Mouse (Mus musculus) ES-CJ7 (cell line): Measurements from ENCODE around the gene Zkscan6.

Experiments
- DNase-seq: peaks from one replicate; pipeline ENCODE4 v3.0.0; 2011; ENCODE audit warnings: low read depth, low spot score

Zkscan6 gene

DNA sequence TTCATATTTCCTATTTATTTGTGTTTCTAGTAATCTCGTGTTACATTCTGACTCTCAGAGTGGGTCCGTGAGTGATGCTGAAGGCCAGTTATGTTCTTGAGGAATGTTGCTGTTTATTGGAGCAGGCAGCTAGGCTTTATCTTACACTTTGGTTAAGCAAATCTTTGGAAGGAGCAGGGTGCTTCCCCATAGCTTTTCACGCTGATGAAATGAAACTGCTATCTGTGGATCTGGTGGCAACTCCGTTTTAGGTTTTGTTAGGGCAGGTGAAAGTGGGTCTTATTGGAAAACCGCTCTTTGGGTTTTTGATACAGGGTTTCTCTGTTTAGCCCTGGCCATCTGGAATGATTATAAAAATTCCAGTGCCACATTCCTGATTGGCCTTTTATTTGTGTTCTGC, 5.1 kb downstream of the Zkscan6 start:
- DNase-seq: no peak

DNA sequence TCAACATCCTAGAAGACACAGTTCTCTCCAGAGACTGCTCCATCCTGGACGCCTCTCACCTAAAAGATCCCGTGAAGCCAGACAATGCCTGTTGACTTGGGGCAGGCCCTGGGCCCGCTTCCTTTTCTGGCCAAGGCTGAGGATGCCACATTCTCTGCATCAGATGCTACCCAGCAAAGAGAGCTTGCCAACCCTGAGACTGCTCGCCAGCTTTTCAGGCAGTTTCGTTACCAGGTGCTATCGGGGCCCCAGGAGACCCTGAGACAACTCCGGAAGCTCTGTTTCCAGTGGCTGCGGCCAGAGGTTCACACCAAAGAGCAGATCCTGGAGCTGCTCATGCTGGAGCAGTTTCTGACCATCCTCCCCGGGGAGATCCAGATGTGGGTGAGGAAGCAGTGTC, 7.4 kb downstream of the Zkscan6 start:
- no peak for DNase-seq

DNA sequence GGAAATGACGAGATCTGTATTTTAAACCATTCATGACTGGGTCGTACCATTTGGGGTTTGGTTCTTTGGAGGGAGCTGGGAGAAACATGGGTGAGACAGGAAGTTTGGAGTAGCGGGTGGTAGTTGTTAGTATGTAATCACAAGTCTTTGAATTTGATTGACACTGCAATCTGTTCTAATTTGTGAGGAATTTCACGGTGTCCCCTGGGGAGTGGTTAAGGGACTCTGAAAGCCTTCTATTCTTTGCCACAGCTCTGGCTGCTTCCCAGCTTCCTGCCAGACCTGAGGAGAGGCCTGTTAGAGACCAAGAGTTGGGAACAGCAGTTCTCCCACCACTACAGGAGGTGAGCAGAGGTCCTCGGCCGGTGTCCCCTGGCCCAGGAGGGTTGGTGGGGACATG, 9.3 kb downstream of the Zkscan6 start:
- DNase-seq: no peak

DNA sequence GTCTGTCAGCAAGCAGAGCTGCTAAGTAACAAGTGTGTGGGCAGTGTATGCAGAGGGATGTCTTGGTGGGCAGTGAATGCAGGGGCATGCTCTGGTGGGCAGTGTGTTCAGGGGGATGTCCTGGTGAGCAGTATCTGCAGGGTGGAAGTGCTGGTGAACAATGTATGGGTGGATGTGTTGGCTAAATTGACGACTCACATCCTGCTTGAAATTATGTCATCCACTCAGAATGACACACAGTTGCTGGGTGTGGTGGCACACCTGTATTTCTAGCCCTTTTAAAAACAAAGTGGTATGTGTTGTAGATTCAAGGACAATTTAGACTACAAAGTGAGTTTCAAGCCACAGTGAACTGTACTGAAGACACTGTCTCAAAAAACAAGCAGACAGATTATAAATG, 11.2 kb downstream of the Zkscan6 start:
- DNase-seq: no peak

DNA sequence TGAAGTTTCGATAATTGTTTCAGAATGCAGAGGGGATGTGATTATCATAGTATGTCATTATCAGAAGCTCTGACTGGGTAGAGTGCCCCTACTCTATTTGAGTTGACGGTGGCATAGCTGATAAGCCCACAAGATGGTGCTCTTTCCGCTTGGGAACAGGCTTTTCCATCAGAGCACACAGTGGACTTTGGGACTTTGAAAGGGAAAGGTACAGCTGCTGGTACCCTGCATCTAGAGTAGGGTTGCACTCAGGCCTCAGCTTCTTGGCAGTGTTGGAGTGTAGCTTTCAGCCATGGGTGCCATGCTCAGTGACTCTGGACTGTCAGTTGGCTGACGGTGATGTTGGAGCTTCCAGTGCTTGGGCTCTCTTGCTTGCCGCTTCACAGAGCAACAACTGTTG, 13.3 kb downstream of the Zkscan6 start:
- peak; percentile 35 for DNase-seq

DNA sequence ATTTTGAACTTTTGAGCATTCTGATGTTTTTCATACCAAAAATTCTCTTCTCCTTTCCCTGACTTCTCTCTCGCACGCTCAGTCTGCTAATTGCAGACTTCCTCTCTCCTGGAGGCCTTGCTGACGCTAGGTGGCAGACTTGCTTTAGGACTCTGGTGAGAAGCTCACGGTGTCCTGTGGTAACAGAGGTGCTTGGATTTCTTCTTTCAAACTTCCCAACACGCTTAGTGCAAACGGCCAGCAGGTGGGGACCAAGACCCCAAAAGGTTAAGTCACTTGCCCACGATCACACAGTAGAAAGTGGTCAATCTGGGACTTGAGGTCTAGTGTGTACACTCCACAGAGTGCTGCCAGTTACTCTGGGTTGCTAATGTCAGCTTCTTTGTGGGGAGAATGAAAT, 13.9 kb downstream of the Zkscan6 start:
- DNase-seq: peak; percentile 91

DNA sequence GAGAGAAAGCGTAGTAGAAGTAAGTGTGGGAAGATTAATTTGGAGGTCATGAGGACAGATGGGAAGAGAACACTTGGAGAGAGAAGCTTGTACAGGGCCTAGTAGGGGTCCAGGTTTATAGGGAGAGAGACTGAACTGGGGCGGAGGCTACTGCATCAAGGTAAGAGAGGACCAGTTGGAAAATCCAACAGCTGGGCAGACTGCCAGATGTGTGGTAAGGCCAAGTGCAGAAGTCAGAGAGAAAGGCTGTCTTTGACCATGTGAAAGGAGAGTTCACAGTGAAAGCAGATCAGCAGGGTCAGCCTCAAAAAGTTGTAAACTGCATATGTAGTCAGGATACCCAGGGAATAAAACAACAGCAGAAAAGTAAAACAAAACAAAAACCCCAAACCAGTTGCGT, 17.6 kb downstream of the Zkscan6 start:
- DNase-seq: no peak

DNA sequence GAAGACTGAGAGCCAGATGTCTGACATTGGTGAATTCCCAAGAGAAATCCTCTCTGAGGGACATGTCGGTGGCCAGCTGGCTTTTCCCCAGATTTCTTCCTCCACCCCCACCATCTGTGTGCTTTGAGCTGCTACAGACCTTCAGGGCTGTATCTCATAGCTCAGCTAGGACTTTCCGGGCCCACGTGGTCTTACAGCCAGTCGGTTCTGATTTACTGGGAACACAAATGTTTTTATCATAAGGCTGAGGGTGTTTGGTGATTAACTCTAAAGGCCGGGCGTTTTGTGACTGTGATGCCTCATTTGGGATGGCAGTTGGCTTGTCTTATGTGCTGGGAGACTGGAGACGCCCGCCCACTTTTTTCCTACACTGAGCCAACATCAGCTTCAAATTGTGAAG, 32.0 kb downstream of the Zkscan6 start:
- no peak for DNase-seq

DNA sequence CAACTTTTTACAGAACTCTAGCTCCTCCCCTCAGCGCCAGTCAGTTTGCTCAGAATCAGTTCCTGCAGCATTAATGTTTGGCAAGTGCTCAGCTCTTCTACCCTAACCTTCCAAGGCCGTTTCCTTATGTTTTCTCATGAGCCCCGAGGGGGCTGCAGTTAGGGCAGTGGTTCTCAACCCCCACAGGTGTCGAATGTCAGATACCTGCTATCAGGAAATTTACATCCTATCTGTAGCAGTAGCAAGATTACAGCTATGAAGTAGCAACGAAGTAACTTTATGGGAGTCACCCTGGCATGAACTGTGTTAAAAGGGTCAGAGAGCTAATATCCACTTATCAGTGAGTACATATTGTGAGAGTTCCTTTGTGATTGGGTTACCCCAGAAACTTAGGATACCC, 39.5 kb downstream of the Zkscan6 start:
- no peak for DNase-seq

DNA sequence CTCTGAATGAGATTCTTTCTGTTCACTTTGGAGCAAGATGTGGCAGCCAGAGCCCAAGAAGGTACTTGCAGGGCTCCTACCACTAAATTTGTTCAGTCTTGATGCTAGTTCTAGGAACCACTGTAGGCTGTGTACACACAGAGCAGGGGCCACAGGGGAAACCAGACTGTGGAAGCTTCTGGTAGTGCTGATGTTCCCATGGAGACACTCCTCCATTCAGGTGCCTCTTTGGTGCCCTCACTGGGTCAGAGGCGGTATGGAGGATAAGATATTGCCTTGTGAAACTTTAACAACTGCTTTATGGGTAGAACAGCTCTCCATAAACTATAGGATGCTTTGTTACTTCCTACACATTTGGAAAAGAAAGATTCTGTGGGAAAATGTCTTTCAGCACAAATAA, 45.1 kb downstream of the Zkscan6 start:
- DNase-seq: peak; percentile 21

DNA sequence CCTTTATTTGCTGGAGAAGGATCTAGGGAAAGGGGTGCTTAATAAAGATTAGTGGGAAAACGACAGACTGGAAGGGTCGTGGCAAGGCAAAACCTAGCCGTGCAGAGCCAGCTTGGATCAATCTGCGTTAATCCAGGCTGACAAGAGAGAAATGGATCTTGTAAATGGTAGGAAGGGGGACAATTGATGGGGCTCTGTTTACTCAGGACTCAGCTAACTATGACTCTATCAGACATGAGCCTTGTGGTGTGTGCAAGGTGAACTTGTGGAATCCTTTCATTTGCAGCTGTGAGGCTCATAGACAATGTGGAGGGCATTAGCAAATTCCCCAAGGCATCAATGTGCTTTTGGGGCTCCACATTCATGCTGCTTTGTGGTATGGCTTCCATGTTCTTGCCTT, 54.5 kb downstream of the Zkscan6 start:
- no peak for DNase-seq

DNA sequence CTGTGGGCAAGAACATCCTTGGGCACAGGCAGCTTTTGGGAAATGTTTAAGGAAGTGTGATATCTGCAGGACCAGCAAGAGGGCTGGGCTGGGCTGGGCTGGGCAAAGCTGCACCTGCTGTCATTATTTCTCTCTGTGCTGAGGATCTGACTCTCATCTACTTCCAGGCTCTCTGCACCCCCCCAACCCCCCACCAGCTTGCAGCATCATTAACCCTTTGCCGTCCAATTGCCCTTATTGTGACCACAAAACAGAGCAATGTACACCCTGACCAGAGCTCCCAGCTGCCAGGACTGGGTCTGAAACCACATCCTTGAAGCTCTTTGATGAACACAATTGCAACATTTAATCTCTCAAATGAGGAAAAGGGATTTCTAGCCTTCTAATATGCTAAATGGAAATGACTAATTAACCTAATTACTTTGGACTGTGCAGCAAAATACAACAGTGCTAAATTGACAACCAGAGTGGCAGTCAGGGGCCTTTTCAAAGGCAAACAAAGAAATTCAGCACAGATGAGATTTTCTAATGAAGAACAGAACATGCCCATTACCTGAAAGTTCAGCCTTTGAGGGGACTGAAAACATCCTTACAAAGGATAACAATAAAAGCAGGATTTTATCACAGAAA, 70.3 kb downstream of the Zkscan6 start:
- no peak for DNase-seq
